Mouse (Mus musculus) cortical plate, adult 2 months (tissue): ENCODE measurements around the gene Mak.

Experiments used
- CTCF ChIP-seq: fragments of 200-500 bp; IDR thresholded peaks from 2 replicates; pipeline ENCODE4 v1.5.1; 2011; ENCODE audit warnings: mild to moderate bottlenecking, control low read depth, low read length; ENCODE audit not compliant: insufficient read depth; ENCODE audit errors: extremely low read depth
- POLR2A ChIP-seq: fragments of 200-500 bp; IDR thresholded peaks from 2 replicates; pipeline ENCODE4 v1.6.1; 2011; ENCODE audit warnings: mild to moderate bottlenecking, low read length, control low read depth; ENCODE audit not compliant: insufficient read depth; ENCODE audit errors: extremely low read depth

- TF ChIP-seq CTCF (no peak), POLR2A (no peak)
These were observed 49.4 kb downstream of the Mak start for GRCm38 (mm10) chr13:41030098-41030497.
